Mouse (Mus musculus): ENCODE measurements at regions not wholly inside any gene's neighbourhood (a gene's known extent, or its start where the extent isn't known, plus 50 kb on each side); places are given as distances from the start of the nearest gene placed in this dataset.

DNA sequence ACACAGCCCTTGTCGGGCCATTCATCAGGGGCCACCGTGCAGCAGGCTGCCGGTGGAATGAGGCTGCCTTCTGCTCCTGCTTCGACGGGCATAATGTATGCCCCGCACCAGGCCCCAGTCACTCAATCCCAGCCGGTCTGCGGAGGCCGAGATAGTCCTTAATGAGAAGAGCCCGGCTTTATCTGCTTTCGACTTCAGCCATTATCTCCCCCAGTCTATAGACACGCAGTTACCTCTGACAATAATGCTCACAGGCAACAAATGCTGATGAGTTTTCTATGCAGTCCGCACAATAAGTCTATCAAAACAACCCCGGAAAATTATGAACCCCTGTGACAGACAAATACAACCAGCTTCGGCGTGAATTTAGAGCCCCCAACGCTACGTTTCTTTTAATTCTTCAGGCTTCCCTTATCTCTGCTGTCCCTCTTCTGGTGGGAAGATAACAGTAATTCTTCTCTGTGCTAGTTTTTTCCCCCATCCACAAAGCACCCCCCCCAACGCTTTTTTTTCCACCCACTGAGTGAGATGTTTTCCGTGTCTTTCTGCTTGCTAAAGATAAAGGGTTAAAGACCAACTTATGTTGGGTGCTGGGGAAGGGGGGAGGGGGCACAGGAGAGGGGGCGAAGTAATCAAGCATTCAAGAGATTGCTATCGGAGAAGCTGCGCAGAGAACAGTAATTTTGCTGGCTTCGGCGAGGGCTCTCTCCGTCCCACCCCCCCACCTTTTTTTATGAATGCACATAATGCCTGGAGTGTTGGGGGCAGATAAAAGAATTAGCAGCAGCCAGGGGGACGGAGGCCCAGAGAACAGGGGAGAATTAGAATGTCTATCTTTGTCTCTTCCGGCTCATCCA lies 117.8 kb downstream of the Mrm1 start:
- no peak for DNase-seq

DNA sequence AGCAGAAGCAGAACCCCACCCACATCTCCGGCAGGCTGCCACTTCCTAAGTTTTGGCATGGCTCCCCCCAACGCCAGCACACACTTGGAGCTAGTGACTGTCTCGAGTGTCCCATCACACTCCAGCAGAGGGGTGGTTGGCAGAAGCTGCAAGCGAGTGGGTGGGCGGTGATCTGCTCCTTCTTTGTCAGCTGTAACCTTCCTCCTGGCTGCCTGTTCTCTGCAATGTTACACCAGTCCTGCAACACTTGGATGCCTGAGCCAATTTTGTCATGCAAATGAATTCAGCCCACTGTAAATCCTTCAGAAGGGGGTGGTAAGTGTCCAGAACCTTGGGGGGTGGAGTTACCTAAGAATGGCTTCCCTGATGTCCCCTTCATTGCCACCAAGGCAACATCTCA lies 121.8 kb downstream of the Mrm1 start:
- no peak for DNase-seq

DNA sequence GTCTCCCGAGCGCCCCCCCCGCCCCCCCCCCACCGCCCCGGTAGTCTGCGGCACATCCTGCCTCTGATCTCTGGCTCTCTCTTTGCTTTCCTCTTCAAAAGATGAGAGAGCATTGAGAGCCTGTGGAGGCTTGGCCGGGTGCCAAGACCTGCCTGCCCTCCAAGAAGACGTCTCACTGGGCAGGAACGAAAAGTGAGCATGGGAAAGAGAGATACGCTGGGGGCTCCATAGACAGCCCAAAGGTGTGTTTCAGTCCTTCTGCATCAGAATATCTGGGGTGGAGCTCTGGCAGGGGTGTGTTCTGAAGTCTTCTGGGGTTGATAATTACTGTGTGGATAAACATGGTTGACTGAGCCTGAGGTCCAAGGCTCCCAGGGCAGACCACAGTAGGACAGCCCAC lies 126.7 kb downstream of the Mrm1 start:
- no peak for DNase-seq

DNA sequence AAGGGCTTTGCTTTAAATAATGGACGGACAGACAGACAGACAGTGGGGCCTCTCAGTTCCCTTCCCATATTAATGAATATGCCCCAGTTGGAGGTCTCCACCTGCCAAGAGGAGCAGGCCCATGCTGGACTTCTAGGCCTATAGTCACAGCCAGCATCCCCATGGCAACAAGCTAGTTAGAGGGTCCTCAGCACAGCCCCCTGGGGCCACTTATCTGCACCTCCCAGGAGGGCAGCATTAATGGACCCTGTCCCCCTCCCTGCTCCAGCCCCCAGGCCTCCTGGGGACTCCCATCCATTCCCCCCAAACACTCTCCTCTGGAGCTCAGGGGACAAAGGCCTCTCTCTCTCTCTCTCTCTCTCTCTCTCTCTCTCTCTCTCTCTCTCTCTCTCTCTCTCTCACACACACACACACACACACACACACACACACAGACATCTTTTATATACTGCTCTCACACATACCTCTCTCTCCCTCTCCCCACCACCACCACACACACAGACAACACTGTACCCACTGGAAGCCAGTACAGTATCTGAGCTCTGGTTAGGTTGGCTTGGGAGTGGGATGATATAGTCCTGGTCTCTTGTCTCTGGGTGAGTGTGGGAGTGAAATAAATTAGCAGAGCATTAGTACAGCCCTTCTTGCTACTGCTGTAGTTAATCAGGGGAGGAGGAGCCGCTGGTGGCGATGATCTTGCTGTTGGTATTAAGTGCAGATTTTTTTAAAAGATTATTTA lies 127.7 kb downstream of the Mrm1 start:
- DNase-seq, result no peak

DNA sequence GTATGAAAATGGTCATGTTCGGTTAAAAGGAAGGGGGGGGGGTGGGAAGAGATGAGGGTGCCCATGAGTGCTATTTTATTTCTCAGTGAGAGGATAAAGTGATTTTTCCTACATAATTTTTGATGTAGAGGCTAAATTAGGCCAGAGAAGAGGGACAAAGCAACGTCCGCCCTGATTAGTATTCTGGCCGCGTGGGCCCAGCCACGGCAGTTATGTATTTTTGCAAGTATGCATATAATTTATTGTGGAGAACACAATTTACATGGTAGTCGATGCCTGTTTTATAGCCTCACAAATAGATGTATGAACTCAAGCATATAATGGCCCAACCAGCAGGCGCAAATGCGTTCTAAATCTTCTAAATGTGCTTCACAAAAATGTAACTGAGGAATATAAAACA lies 132.8 kb downstream of the Mrm1 start:
- no peak for DNase-seq

DNA sequence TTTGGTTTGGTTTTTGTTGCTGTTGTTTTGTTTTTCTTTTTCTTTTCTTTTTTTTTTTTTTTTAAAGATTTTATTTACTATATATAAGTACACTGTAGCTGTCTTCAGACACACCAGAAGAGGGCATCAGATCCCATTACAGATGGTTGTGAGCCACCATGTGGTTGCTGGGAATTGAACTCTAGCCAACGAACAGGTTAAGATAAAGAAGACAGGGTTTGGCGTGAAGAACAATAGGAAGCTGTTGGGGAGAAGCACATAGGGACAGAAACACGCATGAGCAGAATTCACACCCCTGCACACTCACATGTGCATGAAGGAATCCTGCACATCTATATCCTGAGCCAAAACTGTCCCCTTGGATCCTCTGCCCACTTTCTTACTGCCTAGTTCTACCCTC lies 135.0 kb downstream of the Mrm1 start:
- DNase-seq, result no peak

DNA sequence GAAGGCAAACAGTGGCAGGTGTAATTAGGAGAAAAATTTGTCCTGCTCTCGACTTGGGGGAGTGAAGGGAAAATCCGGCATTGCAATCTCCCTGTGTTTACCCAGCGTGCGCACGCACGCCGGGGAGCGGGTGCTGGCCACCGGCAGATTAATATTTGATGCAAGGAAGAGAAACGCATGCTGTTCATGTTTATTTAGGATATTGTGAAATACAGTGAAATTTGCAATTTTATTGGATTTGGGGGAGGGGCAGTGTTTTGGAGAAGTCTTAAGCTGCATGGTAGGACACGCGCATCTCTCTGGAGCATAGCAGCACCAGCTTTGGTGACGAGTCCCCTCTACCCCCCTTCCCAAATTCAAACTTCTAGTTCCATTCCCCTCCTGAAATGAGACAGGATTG lies 136.4 kb downstream of the Mrm1 start:
- DNase-seq, result no peak

DNA sequence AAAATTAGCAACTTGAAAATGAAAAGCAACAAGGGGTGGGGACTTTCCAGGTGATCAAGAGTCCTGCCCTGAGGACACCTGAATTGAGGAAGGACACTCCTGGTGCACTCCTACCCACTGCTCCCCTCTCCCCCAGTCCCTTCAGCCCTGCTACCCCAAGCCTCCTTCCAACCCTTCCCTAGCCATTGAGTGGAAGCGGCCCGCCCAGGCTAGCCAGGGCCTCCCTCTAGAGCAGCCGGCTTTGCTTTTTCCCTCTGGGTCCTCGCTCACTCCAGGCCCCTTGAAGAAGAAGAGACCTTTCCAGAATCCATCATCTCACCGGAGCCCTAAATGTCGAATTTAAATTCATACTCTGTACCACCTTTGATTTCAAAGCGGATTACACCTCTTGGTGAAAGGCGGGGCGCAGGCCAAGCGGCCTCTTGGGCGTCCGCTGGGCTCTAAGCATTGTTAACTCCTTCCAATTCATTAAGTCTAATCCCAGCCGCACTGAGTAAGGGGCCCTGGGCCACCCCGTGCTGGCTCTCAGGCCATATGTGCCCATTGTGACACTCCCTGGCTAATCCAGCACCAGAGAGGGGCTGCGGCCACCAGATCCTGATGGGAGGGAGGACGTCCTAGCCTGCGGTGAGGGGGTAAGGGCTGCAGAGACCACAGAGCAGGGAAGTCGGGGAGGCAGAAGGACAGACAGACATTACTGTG lies 142.8 kb downstream of the Mrm1 start:
- DNase-seq, result no peak

DNA sequence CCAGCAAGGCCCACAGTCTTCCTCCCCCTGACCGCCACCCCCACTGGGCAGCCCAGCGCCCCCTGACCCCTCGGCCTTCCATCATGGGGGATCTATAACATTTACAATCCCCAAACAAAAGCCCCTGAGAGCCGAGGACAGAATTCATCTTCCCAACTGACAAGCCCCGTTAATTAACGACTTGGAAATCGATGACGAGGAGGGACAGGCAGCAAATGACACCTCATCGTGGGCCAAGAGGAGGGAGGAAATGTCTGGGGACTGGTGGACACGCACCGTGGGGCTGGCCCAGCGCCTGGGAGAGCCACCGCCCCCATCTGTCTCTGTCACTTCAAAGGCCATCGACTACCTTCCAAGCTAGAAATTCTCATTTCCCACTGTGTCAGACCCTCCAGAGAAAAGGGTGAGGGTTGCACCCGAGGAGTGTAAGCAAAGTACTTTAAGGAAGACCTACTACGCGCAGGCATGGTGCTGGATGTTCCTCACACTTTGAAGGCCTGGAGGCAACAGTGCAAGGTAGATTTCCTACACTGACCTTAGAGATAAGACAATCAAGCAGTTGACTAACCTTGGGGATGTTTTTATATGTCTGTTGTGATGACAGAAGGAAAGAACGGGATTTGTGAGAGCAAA lies 146.4 kb downstream of the Mrm1 start:
- no peak for DNase-seq

DNA sequence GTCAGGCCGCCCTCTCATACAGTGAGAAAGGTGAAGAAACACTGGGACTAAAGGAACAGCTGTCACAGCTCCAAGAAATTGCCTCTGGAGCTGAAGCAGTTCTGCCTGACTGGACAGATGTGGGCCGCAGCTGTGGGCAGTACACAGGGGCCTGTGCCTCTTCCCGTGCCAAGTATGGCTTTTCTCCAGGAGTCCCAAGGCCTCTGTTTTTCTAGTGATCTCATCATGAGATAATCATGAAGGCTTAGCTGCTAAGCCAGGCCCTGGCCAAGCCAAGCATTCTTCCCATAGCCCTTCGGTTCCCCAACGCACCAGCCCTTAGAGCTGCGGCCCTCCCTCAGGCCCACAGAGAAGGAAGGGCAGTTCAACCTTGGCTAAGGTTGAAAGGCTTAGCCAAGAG lies 146.2 kb upstream of the Lhx1 start:
- DNase-seq, result no peak

DNA sequence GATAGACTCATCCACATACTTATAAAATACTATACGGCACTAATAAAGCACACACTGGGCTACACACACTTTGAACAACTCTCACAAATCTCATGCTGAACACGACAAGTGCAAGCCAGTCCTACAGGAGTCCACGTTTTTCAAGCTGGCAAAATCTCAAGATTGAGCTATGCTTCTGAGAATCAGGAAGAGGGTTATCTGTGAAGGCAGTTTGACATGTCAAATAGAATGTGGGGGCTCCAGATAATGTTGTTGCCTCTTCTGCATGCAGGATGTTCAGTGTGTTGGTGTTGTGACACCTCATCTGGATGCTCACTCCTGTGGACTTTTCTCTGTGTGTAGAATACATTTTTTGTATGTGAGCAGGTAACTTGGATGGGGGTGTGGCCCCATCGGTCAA lies 142.4 kb upstream of the Lhx1 start:
- DNase-seq, result no peak

DNA sequence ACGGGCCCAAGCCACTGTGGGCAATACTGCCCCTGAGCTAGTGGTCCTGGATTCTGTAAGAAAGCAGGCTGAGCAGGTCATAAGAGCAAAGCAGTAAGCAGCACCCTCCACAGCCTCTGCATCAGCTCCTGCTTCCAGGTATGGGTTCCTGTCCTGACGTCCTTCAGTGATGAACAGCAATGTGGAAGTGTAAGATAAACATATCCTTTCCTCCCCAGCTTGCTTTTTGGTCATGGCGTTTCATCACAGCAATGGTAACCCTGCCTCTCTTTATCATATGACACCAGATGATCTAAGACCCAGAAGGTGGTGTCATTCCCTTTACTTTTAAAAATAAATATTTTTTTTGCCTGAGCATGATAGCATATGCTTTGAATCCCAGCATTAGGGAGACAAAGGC lies 138.9 kb upstream of the Lhx1 start:
- no peak for DNase-seq

DNA sequence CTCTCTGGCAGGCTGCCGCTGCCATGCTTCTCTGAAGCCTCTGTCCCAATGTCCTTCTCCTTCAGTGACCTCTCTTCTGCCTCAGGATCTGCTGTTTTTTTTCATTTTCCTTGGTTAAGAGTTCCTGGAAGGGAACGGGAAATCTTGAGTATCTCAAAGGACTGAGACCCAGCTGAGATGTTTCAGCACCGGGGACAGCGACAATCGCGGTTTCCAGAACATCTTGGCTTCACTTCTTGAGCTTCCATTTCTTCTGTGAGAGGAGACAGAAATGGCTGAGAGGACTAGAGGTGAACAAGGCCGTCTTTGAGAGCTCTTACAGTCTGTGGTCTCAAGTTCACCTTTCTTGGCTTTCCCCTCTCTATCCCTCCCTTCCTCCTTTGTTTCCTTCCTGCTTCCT lies 136.6 kb upstream of the Lhx1 start:
- DNase-seq, result no peak

DNA sequence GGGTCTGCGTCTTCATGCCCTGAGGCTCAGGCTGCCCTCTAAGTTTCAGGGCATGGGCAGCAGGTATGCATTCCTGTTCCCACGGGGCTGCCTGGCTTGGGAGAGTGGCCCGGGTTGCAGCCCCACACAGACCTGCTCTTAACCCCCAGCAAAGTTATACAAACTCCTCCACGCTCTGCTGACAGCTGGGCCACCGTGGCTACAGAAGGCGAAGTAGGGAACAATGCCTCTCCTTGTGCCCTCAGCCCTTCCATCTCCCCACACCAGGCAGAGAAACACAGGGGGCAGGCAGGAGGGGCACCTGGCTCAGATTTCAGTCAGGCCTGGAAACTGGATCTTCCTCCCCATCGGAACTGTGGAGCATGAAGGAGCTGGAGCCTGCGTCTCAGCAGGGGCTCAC lies 135.5 kb upstream of the Lhx1 start:
- no peak for DNase-seq

DNA sequence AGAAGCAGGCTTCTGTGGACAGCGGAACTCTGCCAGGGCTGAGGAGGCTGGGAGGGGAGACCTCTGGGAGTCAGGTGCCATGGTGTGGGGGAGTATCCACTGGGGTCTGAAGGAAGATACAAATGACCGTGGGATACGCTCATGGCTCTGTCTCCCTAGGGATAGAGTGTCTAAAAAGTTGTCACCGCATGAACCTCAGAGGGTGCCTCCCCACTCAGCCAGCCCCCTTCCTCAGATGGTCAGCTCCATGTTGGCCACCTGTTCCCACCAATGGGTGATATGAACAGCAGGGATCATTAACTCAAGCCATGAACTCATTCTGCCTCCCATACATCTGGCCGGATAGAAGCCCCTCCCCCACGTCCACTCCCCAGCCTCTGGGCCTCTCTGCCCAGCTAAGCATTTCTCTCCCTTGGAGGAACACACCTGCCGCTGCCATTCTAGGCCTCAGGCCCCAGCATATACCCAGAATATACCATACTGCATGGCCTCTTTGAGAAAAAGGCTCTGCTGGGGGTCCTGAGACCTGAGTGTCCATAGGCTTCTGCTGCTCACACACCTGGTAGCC lies 134.1 kb upstream of the Lhx1 start:
- no peak for DNase-seq

DNA sequence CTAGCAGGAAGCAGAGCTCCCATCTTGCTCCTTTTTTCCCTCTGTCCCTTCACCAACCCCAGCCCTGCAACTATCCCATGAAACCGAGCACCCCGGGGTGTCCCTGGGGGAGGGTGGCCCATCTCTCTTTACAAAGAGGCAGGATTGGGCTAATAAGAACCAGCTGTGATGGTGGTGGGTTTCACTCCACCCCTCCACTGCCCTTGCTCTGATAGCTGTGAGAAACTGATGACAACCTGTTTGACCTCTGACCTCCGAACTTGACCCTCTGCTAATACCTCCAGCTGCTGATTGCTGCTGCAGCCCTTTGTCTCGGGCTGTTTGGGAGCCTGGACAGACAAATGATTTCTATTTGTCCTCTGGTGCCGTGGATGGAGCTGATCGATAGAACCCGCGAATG lies 128.1 kb upstream of the Lhx1 start:
- DNase-seq, result no peak

DNA sequence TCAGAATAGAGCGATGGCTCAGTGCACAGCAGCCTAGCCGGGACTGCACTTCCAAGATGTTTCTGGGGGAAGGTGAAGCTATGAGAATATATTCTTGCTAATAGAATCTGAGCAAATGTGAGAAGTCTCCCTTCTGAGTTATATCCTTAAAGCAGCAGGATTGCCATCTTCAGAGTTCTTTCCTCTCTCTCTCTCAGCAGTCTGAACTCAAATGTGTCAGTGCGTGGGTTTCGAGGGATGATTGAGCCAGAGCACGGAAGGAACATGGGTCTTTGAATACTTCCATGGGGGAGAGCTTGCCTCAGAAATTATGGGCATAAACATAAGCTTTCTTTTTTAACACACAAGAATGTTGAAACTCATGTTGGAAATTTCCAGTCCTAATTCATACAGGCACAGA lies 123.6 kb upstream of the Lhx1 start:
- DNase-seq, result no peak

DNA sequence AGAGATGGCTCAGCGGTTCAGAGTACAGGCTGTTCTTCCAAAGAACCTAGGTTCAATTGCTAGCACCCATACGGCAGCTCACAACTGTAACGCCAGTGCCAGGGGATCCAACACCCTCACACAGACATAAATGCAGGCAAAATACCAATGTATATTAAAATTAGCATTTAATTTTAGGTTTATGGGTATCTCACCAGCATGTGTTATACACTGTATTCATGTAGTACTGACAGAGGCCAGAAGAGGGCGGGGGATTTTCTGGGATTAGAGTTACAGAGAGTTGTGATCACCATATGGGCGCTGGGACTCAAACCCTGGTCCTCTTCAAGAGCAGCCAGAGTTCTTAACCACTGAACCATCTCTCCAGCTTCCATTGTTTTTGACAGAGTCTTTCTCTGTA lies 121.8 kb upstream of the Lhx1 start:
- no peak for DNase-seq

DNA sequence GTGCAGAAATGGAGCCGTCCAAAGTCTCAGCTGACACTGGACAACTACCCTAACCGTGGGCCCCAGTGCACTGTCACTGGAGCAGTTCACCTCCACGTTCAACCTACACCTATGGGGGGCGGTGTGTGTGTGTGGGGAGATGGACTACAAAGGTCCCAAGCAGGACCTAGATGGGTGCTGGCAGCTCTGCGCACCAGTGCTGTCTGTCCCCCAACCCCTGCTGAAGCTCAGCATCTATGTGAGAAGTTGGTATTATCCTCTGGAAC lies 117.7 kb upstream of the Lhx1 start:
- no peak for DNase-seq

DNA sequence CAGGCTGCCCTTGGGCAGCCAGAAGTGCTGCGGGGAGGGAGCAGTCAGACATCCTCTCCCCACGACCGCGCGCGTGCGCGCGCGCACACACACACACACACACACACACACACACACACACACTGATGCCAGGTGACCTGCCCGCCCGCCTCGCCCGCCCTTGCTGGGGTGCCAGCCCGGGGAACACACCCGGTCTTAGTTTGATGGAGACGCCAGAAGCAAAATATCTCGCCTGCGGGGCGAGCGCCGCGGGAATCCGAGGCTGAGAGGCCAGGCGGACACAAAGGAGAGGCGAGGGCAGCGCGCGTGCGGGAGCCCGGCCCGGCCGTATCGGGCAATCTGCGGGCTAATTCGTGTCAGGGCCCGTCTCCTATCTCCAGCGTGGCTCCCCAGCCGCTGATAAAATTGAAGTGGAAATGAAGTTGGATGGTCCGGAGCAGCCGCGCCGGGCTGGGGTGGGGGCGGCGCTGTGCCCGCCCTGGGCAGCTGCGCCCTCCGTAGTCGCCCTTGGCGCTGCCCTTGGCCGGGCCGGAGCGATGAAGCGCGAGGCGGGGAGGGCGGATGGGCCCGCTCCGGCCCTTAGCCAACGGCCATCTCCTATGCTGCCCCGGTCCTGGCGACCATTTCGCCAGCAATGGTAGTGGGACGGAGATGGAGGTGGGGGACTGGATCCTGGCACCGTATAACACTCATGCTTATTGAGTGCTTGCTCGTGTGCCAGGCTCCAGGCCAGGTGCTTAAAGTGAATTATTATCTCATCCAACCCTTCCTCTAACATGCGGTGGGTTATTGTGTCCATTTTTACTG lies 117.2 kb upstream of the Lhx1 start:
- peak; percentile 60 for DNase-seq

DNA sequence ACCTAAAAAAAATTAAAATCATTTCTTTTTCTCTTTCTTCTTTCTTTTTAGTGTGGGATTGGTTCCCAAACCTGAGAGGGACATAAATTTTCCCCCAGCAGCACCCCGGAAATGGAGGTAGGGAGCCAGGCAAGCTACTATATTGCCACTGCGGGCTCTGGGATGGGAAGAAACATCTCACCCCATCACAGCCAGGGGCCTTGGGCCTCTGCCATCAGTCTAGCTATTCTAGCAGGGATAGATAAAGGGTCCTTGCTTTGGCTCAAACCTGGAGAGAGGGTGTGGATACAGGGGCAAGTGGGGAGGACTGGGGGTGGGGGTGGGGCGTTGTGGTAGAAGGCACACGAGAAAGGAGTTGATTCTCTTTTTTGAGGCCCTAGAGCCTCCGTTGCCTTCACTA lies 116.3 kb upstream of the Lhx1 start:
- no peak for DNase-seq

DNA sequence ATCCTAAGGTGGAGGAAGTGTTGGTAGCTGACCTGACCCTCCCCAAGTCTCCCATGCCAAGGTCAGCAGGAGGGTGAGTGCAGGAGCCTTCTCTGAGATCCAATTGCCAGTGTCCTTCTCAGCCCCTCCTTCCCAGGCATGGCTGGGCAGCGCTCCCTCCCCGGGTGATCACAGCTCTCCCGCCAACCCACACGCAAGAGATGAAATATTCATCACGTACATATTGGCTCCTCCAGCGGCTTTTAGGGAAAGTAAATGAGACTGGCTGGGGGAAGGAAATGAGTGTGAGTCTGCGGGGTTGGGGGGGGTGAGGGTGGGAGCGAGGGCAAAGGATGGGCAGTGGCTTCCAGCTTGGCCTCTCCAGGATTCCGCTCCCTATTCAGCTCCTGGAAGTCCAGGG lies 113.0 kb upstream of the Lhx1 start:
- DNase-seq, result no peak

DNA sequence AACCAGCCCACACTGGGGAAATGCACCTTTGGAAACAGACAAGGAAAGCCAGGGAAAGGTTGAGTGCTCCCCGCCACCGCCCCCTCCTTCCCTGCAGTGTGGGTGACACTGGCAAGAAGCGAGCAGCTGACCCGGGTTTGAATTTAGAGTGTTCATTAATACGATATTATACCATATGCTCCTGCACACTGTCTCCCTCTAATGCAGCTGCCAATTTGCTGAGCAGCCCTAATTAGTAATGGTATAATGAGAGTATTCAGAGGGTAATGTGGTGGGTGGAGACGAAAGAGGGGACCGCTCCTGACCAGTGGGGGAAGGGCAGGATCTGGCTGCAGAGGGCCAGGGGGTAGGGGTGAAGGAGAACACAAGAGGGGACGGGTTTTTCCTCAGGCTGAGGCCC lies 111.9 kb upstream of the Lhx1 start:
- DNase-seq, result no peak

Data from cerebellum, adult 11 months (tissue).